Mouse (Mus musculus): ENCODE data around the gene Gimap7. TPM values are rescaled to one million over a fixed set of nuclear protein-coding genes. Genes with fewer than 3 reads are reported as not detected.
"Not testable (repeated sequence)": the region's sequence is repeated elsewhere in the genome, so short reads cannot be mapped to it uniquely, and the experiment has no call there.

The Gimap7 gene
- polyA plus RNA-seq, 1 experiment from 2014 or later, result 0.10 TPM

DNA sequence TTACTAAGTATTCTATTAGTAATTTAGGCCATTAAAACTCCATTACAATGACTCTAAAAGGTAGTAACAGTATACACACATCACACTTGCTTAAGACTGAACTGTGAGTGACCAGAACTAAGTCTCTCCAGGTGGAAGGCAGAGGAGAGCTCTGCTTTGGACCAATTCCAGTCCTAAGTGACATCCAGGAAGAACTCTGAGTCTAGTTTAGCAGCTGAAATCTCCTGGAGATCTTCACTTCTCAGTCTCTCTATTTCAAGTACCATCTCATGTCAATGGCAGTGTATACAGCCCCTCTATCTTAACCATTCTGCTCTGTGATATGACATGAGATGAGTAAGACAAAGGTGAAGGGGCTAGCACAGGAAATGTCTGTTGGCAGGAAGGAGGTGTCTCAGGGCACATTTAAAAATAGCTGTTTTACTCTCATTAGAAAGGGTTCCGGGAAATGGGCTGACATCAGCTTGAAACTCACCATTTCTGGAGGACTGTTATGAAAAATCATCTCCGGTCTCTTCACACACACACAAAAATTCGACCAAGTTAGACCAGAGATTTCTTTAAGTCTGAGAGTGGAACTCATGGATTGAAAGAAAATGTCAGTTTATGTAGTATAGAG lies 36.8 kb upstream of the Gimap7 start:
- peaks cover 11% of the 10 kb centered on the region for H3K4me1 ChIP-seq (replicated peaks)
- no peaks in the 10 kb centered on the region for H3K27me3 ChIP-seq
- no peak overlapping the region for H3K27ac ChIP-seq
- H3K4me3 ChIP-seq (replicated peaks), result no peak overlapping the region
- H3K9ac ChIP-seq, result no peak overlapping the region
- H3K9me3 ChIP-seq (replicated peaks), result no peaks in the 10 kb centered on the region
- 0 out of 2 replicates have a peak, but pooled peaks cover 4% of the 10 kb centered on the region for H3K36me3 ChIP-seq
- ATAC-seq (ENCODE audit: low read depth) (no peak), DNase-seq (no peak)
- 16% methylated on average over 3 of the region's 3 CpGs for WGBS (ENCODE audit: insufficient replicate concordance)
- H3K4me2 ChIP-seq, result no peak overlapping the region

DNA sequence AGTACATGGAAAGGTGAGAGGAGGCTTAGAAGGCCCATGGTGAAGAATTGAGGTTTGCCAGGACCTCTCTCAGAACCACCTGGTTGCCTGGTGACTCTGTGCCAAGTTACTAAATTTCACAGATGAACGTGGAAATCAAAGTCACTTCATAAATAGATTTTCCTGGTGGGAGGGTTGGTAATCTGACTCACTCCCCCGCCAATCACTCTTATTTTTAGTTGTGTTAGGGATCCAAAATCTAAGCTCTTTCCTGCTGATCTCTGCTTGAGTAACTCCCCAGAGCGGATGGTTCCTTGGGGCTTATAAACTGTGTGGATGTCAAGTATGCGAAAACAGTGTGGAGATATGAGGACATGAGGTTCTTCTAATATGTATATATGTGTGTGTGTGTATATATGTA lies 36.1 kb upstream of the Gimap7 start:
- Histone ChIP-seq H3K4me1 (replicated peaks) (peaks cover 7% of the 10 kb centered on the region), H3K27me3 (no peaks in the 10 kb centered on the region), H3K27ac (no peak overlapping the region), H3K4me3 (replicated peaks) (no peak overlapping the region), H3K9ac (no peak overlapping the region), H3K4me2 (no peak overlapping the region), H3K36me3 (0 out of 2 replicates have a peak, but pooled peaks cover 4% of the 10 kb centered on the region), H3K9me3 (replicated peaks) (no peaks in the 10 kb centered on the region)
- 55% methylated on average over 4 of the region's 4 CpGs for WGBS (ENCODE audit: insufficient replicate concordance)
- DNase-seq, result no peak
- no peak for ATAC-seq (ENCODE audit: low read depth)

GRCm38 (mm10) chr6:48683263-48683821 lies 35.1 kb upstream of the Gimap7 start:
- H3K36me3 ChIP-seq; H3K4me3 ChIP-seq (replicated peaks); H3K9me3 ChIP-seq (replicated peaks); DNase-seq; H3K4me2 ChIP-seq; H3K27me3 ChIP-seq; H3K27ac ChIP-seq; ATAC-seq (ENCODE audit: low read depth); H3K4me1 ChIP-seq (replicated peaks); H3K9ac ChIP-seq: not testable (repeated sequence)
- WGBS (ENCODE audit: insufficient replicate concordance), result 69% methylated on average over 4 of the region's 4 CpGs

DNA sequence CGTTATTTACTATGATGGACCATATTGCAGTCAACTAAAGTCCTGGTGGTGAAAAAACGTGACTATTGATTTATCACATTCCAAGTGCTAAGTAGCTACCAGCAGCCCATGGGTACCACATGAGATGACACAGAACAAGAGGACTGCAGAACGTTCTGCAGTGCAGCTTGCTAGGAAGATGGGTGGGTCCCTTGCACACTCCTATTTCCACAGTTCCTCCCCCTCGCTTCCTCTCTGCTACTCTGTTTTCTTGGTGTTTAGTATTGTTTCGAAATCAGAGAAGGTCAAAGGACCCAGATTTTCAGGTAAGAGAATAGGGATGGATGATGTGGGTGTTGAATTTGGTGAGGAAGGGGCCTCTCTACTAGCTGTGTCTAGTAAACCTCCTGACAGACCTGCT lies 34.1 kb upstream of the Gimap7 start, which contains the start of gene Gimap4:
Gimap4 (plus strand) TSS at position 231 of the 400 bp plus-strand sequence.
- Histone ChIP-seq H3K27ac (no peak within 1 kb of the TSS), H3K4me2 (no peak within 1 kb of the TSS)
- 37% methylated on average over 5 of the region's 5 CpGs for WGBS (ENCODE audit: insufficient replicate concordance)

GRCm38 (mm10) chr6:48684806-48685205 lies 33.6 kb upstream of the Gimap7 start:
- no peaks in the 10 kb centered on the region for H3K9me3 ChIP-seq (replicated peaks)
- no peaks in the 10 kb centered on the region for H3K36me3 ChIP-seq
- no peak overlapping the region for H3K27ac ChIP-seq
- no peak for DNase-seq
- no peaks in the 10 kb centered on the region for H3K27me3 ChIP-seq
- WGBS (ENCODE audit: insufficient replicate concordance), result 50% methylated on average over 4 of the region's 4 CpGs
- no peak for ATAC-seq (ENCODE audit: low read depth)
- H3K4me3 ChIP-seq (replicated peaks), result no peak overlapping the region
- H3K4me2 ChIP-seq, result no peak overlapping the region
- no peak overlapping the region for H3K9ac ChIP-seq
- no peaks in the 10 kb centered on the region; the same call in 1 of the 2 replicates for H3K4me1 ChIP-seq (replicated peaks)

More for the DNA sequence above, 34.1 kb upstream of the Gimap7 start, which contains the start of gene Gimap4:
- no peaks in the 10 kb centered on the region for H3K36me3 ChIP-seq
- no peaks in the 10 kb centered on the region for H3K27me3 ChIP-seq
- no peaks in the 10 kb centered on the region; the same call in 1 of the 2 replicates for H3K4me1 ChIP-seq (replicated peaks)
- ATAC-seq (ENCODE audit: low read depth) (no peak), DNase-seq (no peak)
- no peak within 1 kb of the TSS for H3K4me3 ChIP-seq (replicated peaks)
- no peaks in the 10 kb centered on the region for H3K9me3 ChIP-seq (replicated peaks)
- H3K9ac ChIP-seq, result no peak within 1 kb of the TSS

GRCm38 (mm10) chr6:48685251-48685650 lies 33.2 kb upstream of the Gimap7 start:
- Histone ChIP-seq H3K36me3 (no peaks in the 10 kb centered on the region), H3K27ac (no peak overlapping the region), H3K27me3 (no peaks in the 10 kb centered on the region), H3K4me2 (no peak overlapping the region), H3K9ac (no peak overlapping the region), H3K4me1 (replicated peaks) (no peaks in the 10 kb centered on the region; the same call in 1 of the 2 replicates), H3K9me3 (replicated peaks) (no peaks in the 10 kb centered on the region), H3K4me3 (replicated peaks) (no peak overlapping the region)
- no peak for ATAC-seq (ENCODE audit: low read depth)
- no peak for DNase-seq
- 51% methylated on average over 2 of the region's 2 CpGs for WGBS (ENCODE audit: insufficient replicate concordance)

DNA sequence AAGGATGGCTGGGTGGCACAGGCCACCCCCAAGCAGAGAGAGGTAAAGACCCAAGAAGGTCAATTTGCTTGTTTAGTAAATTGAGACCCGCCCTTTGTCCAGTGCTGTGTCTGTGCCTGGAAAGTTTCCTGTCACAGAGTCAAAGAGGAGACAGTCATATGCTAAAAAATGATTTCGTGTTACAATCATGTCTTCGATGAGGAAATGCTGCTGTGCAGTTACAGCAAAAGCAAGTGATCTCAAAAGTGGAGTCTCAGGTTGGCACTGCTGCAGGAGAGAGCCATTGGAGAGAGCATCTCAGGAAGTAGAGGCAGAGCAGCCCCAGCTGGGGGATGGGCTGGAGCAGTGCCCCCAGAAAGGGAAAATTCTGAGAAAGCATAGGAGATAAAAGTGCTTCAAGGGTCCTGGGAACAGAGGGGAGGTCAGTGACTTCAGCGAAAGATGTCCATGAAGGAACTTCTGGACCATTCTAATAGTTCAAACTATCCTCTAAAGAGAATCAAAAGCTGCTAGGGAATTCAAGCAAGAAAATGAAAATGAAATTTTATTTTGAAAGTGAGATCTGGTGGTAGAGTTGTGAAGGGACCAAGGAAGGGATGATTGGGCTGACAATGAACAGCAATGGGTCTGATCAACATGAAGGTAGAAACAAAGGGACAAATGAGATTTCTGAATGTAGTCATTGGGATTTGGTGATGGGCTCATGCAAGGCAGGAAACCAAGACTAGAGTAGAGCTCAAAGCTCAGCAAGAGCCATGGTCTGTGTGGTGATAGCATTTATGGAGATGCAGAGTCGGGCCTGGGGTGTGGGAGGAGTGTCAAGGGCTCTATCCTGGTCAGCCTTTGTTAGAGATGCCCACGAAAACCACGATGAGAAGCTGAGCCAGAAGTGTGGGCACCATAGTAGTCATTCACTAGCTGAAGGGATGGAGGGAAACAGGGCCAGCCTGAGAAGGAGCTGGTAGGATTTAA lies 32.4 kb upstream of the Gimap7 start:
- Histone ChIP-seq H3K4me3 (replicated peaks) (no peak overlapping the region), H3K27me3 (no peaks in the 10 kb centered on the region), H3K27ac (0 out of 2 replicates have a peak overlapping the region, but pooled peaks have one; percentile 14), H3K9ac (no peak overlapping the region), H3K9me3 (replicated peaks) (no peaks in the 10 kb centered on the region), H3K4me1 (replicated peaks) (no peaks in the 10 kb centered on the region; the same call in 1 of the 2 replicates), H3K4me2 (no peak overlapping the region), H3K36me3 (no peaks in the 10 kb centered on the region)
- WGBS (ENCODE audit: insufficient replicate concordance), result 45% methylated on average over 7 of the region's 7 CpGs
- ATAC-seq (ENCODE audit: low read depth) (no peak), DNase-seq (no peak)

DNA sequence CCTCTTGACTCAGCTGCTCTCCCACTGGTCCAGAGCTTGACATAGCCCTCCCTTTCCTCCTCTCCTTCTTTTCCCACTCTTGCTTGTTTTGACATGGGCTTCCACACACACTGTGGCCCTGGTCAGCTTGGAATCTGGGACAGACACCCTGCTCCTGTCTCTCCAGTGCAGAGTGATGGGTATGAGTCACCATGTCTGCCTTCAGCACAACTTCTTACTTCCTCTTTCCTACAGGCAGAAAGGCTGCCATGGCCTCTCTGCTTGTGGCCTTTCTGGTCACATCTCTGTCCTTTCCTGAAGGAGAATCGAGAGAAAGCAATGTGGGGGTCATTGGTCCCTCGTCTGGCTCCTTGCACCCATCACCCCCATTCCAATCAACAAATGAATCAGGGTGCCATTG lies 31.3 kb upstream of the Gimap7 start:
- no peaks in the 10 kb centered on the region for H3K36me3 ChIP-seq
- ATAC-seq (ENCODE audit: low read depth), result no peak
- no peaks in the 10 kb centered on the region for H3K27me3 ChIP-seq
- no peak overlapping the region for H3K4me3 ChIP-seq (replicated peaks)
- H3K9ac ChIP-seq, result no peak overlapping the region
- H3K4me1 ChIP-seq (replicated peaks), result no peaks in the 10 kb centered on the region; the same call in 1 of the 2 replicates
- H3K27ac ChIP-seq, result no peak overlapping the region
- 19% methylated on average over 2 of the region's 2 CpGs for WGBS (ENCODE audit: insufficient replicate concordance)
- no peak overlapping the region for H3K4me2 ChIP-seq
- no peaks in the 10 kb centered on the region for H3K9me3 ChIP-seq (replicated peaks)
- DNase-seq, result no peak

DNA sequence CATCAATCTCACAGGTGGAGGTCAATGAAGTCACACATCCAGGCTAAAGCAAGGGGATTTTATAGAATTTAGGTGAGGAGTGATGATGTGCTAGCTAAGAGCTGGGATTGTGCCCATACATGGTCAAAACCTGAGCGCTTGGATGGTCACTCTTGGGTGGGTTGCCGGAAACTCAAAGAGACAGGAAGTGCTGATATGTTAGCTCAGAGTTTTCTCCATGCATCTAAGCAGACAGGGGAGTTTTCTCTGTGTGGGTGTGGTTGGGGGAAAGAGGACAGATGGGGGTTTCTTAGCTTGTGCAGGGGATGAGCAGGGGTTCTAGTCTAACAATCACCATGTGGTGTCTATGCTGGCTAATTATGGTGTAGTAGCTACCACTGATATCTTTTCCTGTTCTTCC lies 29.1 kb upstream of the Gimap7 start:
- no peaks in the 10 kb centered on the region for H3K9me3 ChIP-seq (replicated peaks)
- H3K27me3 ChIP-seq, result no peaks in the 10 kb centered on the region
- no peak overlapping the region for H3K27ac ChIP-seq
- H3K36me3 ChIP-seq, result no peaks in the 10 kb centered on the region
- no peak overlapping the region for H3K4me3 ChIP-seq (replicated peaks)
- no peak overlapping the region for H3K4me2 ChIP-seq
- H3K9ac ChIP-seq, result no peak overlapping the region
- no peak for ATAC-seq (ENCODE audit: low read depth)
- no peaks in the 10 kb centered on the region; the same call in 1 of the 2 replicates for H3K4me1 ChIP-seq (replicated peaks)
- no peak for DNase-seq
- 44% methylated on average over 2 of the region's 2 CpGs for WGBS (ENCODE audit: insufficient replicate concordance)

- WGBS (ENCODE audit: insufficient replicate concordance), result 66% methylated on average over 6 of the region's 6 CpGs
- no peak overlapping the region for H3K9ac ChIP-seq
- H3K9me3 ChIP-seq (replicated peaks), result no peaks in the 10 kb centered on the region
- no peak for DNase-seq
- no peaks in the 10 kb centered on the region for H3K4me1 ChIP-seq (replicated peaks)
- ATAC-seq (ENCODE audit: low read depth), result no peak
- H3K27ac ChIP-seq, result no peak overlapping the region
- no peak overlapping the region for H3K4me3 ChIP-seq (replicated peaks)
- H3K4me2 ChIP-seq, result no peak overlapping the region
- no peaks in the 10 kb centered on the region for H3K27me3 ChIP-seq
- no peaks in the 10 kb centered on the region for H3K36me3 ChIP-seq
These were observed 25.5 kb upstream of the Gimap7 start for GRCm38 (mm10) chr6:48692962-48693361.

DNA sequence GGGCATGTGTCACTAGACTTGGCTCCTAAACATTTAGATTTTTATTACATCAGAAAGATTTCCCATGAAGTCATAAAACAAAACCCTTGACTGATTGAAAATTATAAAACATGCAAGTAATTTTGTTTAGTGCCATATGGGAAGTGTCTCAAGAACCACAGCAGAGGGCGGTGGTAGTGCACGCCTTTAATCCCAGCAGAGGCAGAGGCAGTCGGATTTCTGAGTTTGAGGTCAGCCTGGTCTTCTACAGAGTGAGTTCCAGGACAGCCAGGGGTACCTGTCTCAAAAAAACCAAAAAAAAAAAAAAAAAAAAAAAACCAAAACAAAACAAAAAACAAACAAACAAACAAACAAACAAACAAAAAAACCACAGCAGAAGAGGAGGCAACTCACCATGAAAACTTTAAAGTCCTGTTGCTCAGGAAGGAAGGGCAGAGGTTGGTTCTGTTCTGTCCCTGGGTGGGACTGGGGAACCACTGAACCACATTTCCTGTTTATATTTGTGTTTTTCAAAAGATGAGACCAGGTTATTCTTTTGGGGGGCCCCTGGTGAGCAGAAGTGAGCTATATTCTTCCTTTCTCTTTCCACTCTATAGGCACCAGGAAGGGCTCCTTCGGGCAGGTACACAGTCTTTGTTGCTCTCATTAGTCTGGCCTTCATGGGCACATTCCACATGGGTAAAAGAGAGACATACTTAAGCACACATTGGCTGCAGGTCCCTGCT lies 21.4 kb upstream of the Gimap7 start:
- Histone ChIP-seq H3K4me2 (no peak overlapping the region), H3K27ac (no peak overlapping the region)
- no peak for DNase-seq

More for the DNA sequence above, 21.4 kb upstream of the Gimap7 start:
- ATAC-seq (ENCODE audit: low read depth), result no peak
- no peak overlapping the region for H3K9ac ChIP-seq
- H3K36me3 ChIP-seq, result no peaks in the 10 kb centered on the region
- no peaks in the 10 kb centered on the region for H3K9me3 ChIP-seq (replicated peaks)
- WGBS (ENCODE audit: insufficient replicate concordance), result 65% methylated on average over 4 of the region's 4 CpGs
- no peak overlapping the region for H3K4me3 ChIP-seq (replicated peaks)
- H3K4me1 ChIP-seq (replicated peaks), result no peaks in the 10 kb centered on the region; the same call in 1 of the 2 replicates
- H3K27me3 ChIP-seq, result no peaks in the 10 kb centered on the region

All from liver, embryonic 13.5 days (tissue).